Mouse (Mus musculus): ENCODE results near the gene Ginm1. TPM values are rescaled to one million over a fixed set of nuclear protein-coding genes. Genes with fewer than 3 reads are reported as not detected.
A peak's percentile ranks its signal among the peaks of the same experiment; 100 is the strongest.

The Ginm1 gene
- polyA plus RNA-seq, 1 experiment from 2014 or later = 74.3 TPM

DNA sequence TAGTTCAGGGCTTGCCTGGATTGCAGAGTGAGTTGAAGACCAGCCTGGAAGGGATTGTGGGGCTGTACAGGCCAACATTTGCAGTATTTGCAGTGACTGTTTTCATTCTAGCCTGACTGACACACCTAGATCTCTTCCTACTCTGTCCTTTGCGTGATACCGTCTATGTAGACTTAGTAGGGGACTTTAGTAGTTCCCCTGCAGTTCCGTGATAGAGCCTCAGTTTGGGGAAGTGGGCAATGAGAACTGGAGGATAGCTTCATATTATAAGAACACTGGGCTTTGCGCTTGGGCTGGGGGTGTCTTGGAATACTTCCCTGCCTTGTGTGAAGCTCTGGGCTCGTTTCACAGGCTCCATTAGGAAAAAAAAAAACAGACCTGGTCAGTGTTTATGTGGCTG is 27.5 kb upstream of the Ginm1 start:
- Histone ChIP-seq H3K4me3 (ENCODE audit: low read depth, low read length) (no peak overlapping the region), H3K4me2 (no peak overlapping the region), H3K9ac (ENCODE audit: low read depth, low read length) (no peak overlapping the region), H3K27me3 (ENCODE audit: control insufficient read depth, insufficient read depth, low read length) (no peaks in the 10 kb centered on the region), H3K4me1 (ENCODE audit: control insufficient read depth, insufficient read depth, low read length) (no peaks in the 10 kb centered on the region), H3K27ac (ENCODE audit: low read depth, low read length) (no peak overlapping the region), H3K9me3 (replicated peaks; ENCODE audit: control insufficient read depth, low read length) (no peaks in the 10 kb centered on the region), H3K36me3 (ENCODE audit: control insufficient read depth, insufficient read depth, low read length) (peaks cover 11% of the 10 kb centered on the region)
- 91% methylated on average over 5 of the region's 5 CpGs for WGBS (ENCODE audit: insufficient replicate concordance)
- no peak for ATAC-seq (replicated peaks; ENCODE audit: insufficient number of reproducible peaks, low FRiP score, low TSS enrichment)

DNA sequence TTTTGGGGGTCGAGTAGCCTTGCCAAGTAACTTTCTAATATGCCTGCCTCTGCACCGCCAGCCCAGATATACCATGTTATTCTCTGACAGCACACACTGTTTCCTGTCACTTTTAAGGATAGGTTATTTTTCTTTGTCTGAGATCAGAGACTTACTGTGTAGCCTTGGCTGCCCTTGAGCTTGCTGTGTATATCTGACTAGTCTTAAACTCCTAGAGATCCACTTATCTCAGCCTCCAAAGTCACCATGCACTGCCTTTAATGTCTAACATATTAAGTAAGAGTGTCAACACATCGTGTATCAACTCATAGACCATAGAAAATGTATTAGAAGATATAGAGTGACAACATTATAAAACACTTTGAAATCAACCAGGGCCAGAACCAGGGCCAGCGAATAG is 27.0 kb upstream of the Ginm1 start:
- no peaks in the 10 kb centered on the region for H3K4me1 ChIP-seq (ENCODE audit: control insufficient read depth, insufficient read depth, low read length)
- no peak overlapping the region for H3K9ac ChIP-seq (ENCODE audit: low read depth, low read length)
- H3K27ac ChIP-seq (ENCODE audit: low read depth, low read length) = no peak overlapping the region
- ATAC-seq (replicated peaks; ENCODE audit: insufficient number of reproducible peaks, low FRiP score, low TSS enrichment) = no peak
- no peaks in the 10 kb centered on the region for H3K27me3 ChIP-seq (ENCODE audit: control insufficient read depth, insufficient read depth, low read length)
- H3K9me3 ChIP-seq (replicated peaks; ENCODE audit: control insufficient read depth, low read length) = no peaks in the 10 kb centered on the region
- H3K4me2 ChIP-seq = no peak overlapping the region
- H3K36me3 ChIP-seq (ENCODE audit: control insufficient read depth, insufficient read depth, low read length) = peaks cover 11% of the 10 kb centered on the region
- no peak overlapping the region for H3K4me3 ChIP-seq (ENCODE audit: low read depth, low read length)
- WGBS (ENCODE audit: insufficient replicate concordance) = 89% methylated on average over 4 of the region's 4 CpGs

DNA sequence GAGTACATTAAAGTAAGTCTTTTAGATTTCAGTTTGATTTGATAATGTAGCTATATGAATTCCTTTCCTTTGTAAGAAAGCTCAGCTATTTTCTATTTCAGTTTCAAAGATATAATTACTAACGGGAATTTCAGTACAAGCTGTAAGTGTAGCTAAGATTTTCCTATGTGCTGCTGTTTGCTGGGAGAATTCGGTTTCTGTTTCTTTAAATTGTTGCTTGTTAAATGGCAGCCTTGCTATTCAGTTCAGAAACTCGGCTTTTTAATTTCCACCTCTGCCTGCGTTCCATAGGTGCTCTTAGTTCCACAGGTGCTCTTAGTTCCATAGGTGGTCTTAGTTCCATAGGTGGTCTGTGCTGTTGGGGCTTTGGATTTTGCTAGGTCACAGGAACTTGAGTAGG is 26.5 kb upstream of the Ginm1 start:
- Histone ChIP-seq H3K27ac (ENCODE audit: low read depth, low read length) (no peak overlapping the region), H3K4me2 (no peak overlapping the region), H3K27me3 (ENCODE audit: control insufficient read depth, insufficient read depth, low read length) (no peaks in the 10 kb centered on the region), H3K9ac (ENCODE audit: low read depth, low read length) (no peak overlapping the region), H3K4me1 (ENCODE audit: control insufficient read depth, insufficient read depth, low read length) (no peaks in the 10 kb centered on the region), H3K36me3 (ENCODE audit: control insufficient read depth, insufficient read depth, low read length) (peaks cover 11% of the 10 kb centered on the region), H3K9me3 (replicated peaks; ENCODE audit: control insufficient read depth, low read length) (no peaks in the 10 kb centered on the region), H3K4me3 (ENCODE audit: low read depth, low read length) (no peak overlapping the region)
- WGBS (ENCODE audit: insufficient replicate concordance) = 89% methylated on average over 4 of the region's 4 CpGs
- ATAC-seq (replicated peaks; ENCODE audit: insufficient number of reproducible peaks, low FRiP score, low TSS enrichment) = no peak

DNA sequence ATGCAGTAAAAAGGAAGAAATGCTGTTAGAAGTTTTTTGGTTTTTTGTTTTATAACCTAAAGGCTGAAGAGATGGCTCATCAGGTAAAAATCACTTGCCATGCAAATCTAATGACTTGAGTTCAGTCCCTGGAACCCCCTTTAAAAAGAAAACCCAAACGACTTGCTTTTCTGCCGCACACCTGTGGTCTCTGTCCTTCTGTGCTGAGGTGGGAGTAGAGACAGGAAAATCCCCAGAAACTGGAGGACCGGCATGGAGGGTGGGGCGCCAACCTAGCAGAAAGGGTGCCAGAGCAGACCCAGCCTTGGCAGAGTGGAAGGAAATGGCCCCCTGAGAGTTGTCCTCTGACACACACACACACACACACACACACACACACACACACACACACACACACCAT is 26.1 kb upstream of the Ginm1 start:
- H3K9ac ChIP-seq (ENCODE audit: low read depth, low read length) = no peak overlapping the region

DNA sequence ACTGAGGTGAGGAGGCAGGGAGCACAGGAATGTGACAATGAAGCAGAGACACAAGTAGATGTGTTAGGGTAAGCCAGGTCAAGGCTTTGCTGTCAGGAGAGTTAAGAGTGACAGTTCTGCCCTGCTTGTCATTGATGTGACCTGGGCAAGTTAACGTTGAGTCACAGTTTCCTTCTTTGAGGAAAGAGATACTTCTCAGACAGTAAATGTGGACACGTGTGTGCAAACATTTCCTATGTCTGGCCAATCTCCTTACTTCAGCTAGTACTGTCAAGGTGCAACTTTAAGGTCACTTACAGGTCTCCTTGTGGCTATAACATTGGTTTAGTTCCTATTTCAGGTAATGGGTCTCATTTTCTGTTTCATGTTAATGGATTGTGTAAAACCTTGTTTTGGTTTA is 23.9 kb upstream of the Ginm1 start:
- 68% methylated on average over 2 of the region's 2 CpGs for WGBS (ENCODE audit: insufficient replicate concordance)
- H3K4me3 ChIP-seq (ENCODE audit: low read depth, low read length) = no peak overlapping the region
- no peaks in the 10 kb centered on the region for H3K4me1 ChIP-seq (ENCODE audit: control insufficient read depth, insufficient read depth, low read length)
- no peak for ATAC-seq (replicated peaks; ENCODE audit: insufficient number of reproducible peaks, low FRiP score, low TSS enrichment)
- H3K9ac ChIP-seq (ENCODE audit: low read depth, low read length) = no peak overlapping the region
- H3K9me3 ChIP-seq (replicated peaks; ENCODE audit: control insufficient read depth, low read length) = no peaks in the 10 kb centered on the region
- H3K27me3 ChIP-seq (ENCODE audit: control insufficient read depth, insufficient read depth, low read length) = no peaks in the 10 kb centered on the region
- H3K27ac ChIP-seq (ENCODE audit: low read depth, low read length) = no peak overlapping the region
- H3K4me2 ChIP-seq = no peak overlapping the region
- peaks cover 6% of the 10 kb centered on the region for H3K36me3 ChIP-seq (ENCODE audit: control insufficient read depth, insufficient read depth, low read length)

More for the DNA sequence above, 26.1 kb upstream of the Ginm1 start:
- H3K27me3 ChIP-seq (ENCODE audit: control insufficient read depth, insufficient read depth, low read length) = no peaks in the 10 kb centered on the region
- H3K27ac ChIP-seq (ENCODE audit: low read depth, low read length) = no peak overlapping the region
- no peak overlapping the region for H3K4me2 ChIP-seq
- no peak overlapping the region for H3K4me3 ChIP-seq (ENCODE audit: low read depth, low read length)
- no peaks in the 10 kb centered on the region for H3K9me3 ChIP-seq (replicated peaks; ENCODE audit: control insufficient read depth, low read length)
- no peaks in the 10 kb centered on the region for H3K4me1 ChIP-seq (ENCODE audit: control insufficient read depth, insufficient read depth, low read length)
- WGBS (ENCODE audit: insufficient replicate concordance) = 86% methylated on average over 4 of the region's 4 CpGs
- no peak for ATAC-seq (replicated peaks; ENCODE audit: insufficient number of reproducible peaks, low FRiP score, low TSS enrichment)
- peaks cover 9% of the 10 kb centered on the region for H3K36me3 ChIP-seq (ENCODE audit: control insufficient read depth, insufficient read depth, low read length)

DNA sequence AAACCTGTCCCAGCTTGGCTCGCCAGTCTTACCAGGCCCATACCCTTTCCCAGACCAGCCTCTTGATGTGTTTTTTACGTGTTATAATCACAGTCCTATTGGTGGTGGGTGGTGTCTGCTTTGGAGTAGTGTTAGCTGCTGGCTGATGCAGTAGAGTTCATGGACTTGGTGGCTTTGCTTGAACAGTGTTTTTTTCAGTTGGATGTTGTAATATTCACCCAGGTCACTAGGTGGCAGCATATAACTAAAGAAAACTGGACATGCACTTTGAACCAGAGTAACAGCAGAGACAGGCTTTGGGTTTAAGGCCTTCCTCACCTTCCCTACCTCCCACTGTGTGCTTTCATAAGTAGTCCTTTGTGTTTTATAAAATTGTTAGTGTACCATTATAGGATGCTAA is 17.3 kb upstream of the Ginm1 start:
- H3K9ac ChIP-seq (ENCODE audit: low read depth, low read length) = no peak overlapping the region
- H3K27ac ChIP-seq (ENCODE audit: low read depth, low read length) = no peak overlapping the region
- H3K4me1 ChIP-seq (ENCODE audit: control insufficient read depth, insufficient read depth, low read length) = no peaks in the 10 kb centered on the region
- no peak for ATAC-seq (replicated peaks; ENCODE audit: insufficient number of reproducible peaks, low FRiP score, low TSS enrichment)
- no peak overlapping the region for H3K4me3 ChIP-seq (ENCODE audit: low read depth, low read length)
- no peaks in the 10 kb centered on the region for H3K27me3 ChIP-seq (ENCODE audit: control insufficient read depth, insufficient read depth, low read length)
- no peak overlapping the region for H3K4me2 ChIP-seq
- peaks cover 14% of the 10 kb centered on the region; the same call in 1 of the 2 replicates for H3K36me3 ChIP-seq (ENCODE audit: control insufficient read depth, insufficient read depth, low read length)
- WGBS (ENCODE audit: insufficient replicate concordance) = 44% methylated on average over 2 of the region's 2 CpGs
- no peaks in the 10 kb centered on the region for H3K9me3 ChIP-seq (replicated peaks; ENCODE audit: control insufficient read depth, low read length)

DNA sequence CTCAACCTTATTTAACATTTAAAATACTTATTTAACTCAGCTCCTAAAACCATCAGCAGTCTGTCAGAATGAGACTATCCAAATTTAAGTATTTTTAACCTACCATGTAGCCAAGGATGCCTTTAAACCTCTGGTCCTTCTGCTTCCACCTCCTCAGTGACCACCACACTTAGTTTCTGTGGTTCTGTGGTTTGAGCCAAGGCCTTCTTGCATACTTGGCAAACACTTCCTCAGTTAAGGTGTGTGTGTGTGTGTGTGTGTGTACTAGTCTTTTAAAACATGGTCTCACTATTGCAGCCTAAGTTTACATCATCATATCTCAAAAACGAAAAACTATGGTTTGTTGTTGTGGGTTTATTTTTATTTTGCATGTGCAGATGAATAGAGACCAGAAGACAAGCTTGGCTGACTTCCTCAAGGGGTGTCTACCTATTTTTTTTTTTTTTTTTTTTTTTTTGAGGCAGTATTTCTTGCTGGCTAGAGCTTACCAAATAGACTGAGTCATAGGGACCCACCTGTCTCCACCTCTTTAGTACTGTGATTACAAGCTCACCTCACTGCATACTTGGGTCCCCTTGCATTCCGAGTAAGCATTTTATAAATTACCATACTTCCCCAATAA is 10.0 kb upstream of the Ginm1 start:
- WGBS (ENCODE audit: insufficient replicate concordance) = 85% methylated on average over 2 of the region's 2 CpGs
- H3K27me3 ChIP-seq (ENCODE audit: control insufficient read depth, insufficient read depth, low read length) = no peaks in the 10 kb centered on the region
- no peak for ATAC-seq (replicated peaks; ENCODE audit: insufficient number of reproducible peaks, low FRiP score, low TSS enrichment)
- peaks cover 21% of the 10 kb centered on the region for H3K36me3 ChIP-seq (ENCODE audit: control insufficient read depth, insufficient read depth, low read length)
- no peak overlapping the region for H3K4me2 ChIP-seq
- no peaks in the 10 kb centered on the region for H3K4me1 ChIP-seq (ENCODE audit: control insufficient read depth, insufficient read depth, low read length)
- H3K9ac ChIP-seq (ENCODE audit: low read depth, low read length) = no peak overlapping the region
- H3K27ac ChIP-seq (ENCODE audit: low read depth, low read length) = no peak overlapping the region
- no peaks in the 10 kb centered on the region for H3K9me3 ChIP-seq (replicated peaks; ENCODE audit: control insufficient read depth, low read length)
- H3K4me3 ChIP-seq (ENCODE audit: low read depth, low read length) = no peak overlapping the region

DNA sequence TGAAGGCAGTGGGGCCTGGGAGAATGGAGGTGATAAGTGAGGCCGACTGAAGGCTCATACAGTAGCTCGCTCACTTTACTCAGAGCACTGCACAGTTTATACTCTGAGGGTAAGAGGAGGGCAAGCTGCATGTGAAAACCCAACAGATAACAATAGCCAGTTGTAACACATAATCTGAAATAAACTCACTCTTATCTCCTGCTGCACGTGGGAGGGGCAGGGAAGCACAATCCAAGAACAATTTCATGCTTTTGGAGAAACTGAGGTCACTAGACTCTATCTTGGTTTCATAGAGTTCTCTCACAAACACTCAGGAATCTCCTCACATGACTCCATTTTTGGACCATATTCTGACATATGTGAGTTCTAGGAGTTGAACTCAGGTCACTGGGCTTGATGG is 8.6 kb upstream of the Ginm1 start:
- Histone ChIP-seq H3K27me3 (ENCODE audit: control insufficient read depth, insufficient read depth, low read length) (no peaks in the 10 kb centered on the region), H3K4me2 (no peak overlapping the region), H3K36me3 (ENCODE audit: control insufficient read depth, insufficient read depth, low read length) (peaks cover 25% of the 10 kb centered on the region; the same call in 1 of the 2 replicates), H3K9me3 (replicated peaks; ENCODE audit: control insufficient read depth, low read length) (no peaks in the 10 kb centered on the region), H3K4me1 (ENCODE audit: control insufficient read depth, insufficient read depth, low read length) (no peaks in the 10 kb centered on the region), H3K4me3 (ENCODE audit: low read depth, low read length) (no peak overlapping the region), H3K9ac (ENCODE audit: low read depth, low read length) (no peak overlapping the region), H3K27ac (ENCODE audit: low read depth, low read length) (no peak overlapping the region)
- ATAC-seq (replicated peaks; ENCODE audit: insufficient number of reproducible peaks, low FRiP score, low TSS enrichment) = no peak
- 80% methylated on average over 3 of the region's 3 CpGs for WGBS (ENCODE audit: insufficient replicate concordance)

DNA sequence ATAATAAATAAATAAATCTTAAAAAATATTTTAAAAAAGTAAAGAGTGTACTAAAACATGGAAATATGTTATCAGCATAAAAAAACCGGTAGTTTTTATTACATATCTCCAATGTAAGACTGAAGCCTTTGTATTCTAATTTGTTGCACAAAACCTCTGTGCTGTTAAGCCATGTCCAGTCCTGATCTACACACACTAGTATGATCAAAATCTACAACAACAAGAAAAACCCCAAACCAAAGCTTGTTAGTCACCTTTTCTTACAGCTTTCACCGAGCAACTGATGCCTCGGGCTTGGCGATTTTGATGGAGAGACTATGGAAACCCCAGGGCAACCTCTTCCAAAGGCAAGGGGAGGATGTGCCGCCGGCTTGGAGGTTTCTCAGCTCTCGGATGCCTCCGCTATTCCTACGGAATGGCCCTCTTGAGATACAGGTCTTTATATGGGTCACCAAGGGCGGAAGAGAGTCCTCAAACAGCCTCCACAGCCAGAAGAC is 322 bp downstream of the Ginm1 start:
- ATAC-seq (replicated peaks; ENCODE audit: insufficient number of reproducible peaks, low FRiP score, low TSS enrichment) = peak; percentile 24; the same call in 1 of the 2 replicates
- H3K4me2 ChIP-seq = peak overlapping the region; percentile 79
- WGBS (ENCODE audit: insufficient replicate concordance) = 1% methylated on average over 10 of the region's 10 CpGs
- peaks cover 15% of the 10 kb centered on the region for H3K36me3 ChIP-seq (ENCODE audit: control insufficient read depth, insufficient read depth, low read length)
- H3K27ac ChIP-seq (ENCODE audit: low read depth, low read length) = peak overlapping the region; percentile 42; the same call in 1 of the 2 replicates
- peak overlapping the region; percentile 84 for H3K9ac ChIP-seq (ENCODE audit: low read depth, low read length)
- H3K4me3 ChIP-seq (ENCODE audit: low read depth, low read length) = peak overlapping the region; percentile 85
- peaks cover 8% of the 10 kb centered on the region for H3K4me1 ChIP-seq (ENCODE audit: control insufficient read depth, insufficient read depth, low read length)
- H3K27me3 ChIP-seq (ENCODE audit: control insufficient read depth, insufficient read depth, low read length) = no peaks in the 10 kb centered on the region
- H3K9me3 ChIP-seq (replicated peaks; ENCODE audit: control insufficient read depth, low read length) = no peaks in the 10 kb centered on the region
